Mouse (Mus musculus) gastrocnemius, adult 18-20 months (tissue): Measurements from ENCODE around the gene Fkbpl. TPM values are rescaled to one million over a fixed set of nuclear protein-coding genes. Genes with fewer than 3 reads are reported as not detected.

Source experiments
- DNase-seq: peaks from one replicate; pipeline ENCODE4 v3.0.0; 2021; ENCODE audit warnings: low spot score
- total RNA-seq, 2 experiments: library from RNA; stranded (reverse); gene quantifications; 2 replicates each; pipeline ENCODE4 v1.2.3; 2021

Gene Fkbpl
- total RNA-seq, 2 experiments from 2014 or later: 5.7 to 6.0 TPM

- DNase-seq: no peak
Observed at GRCm38 (mm10) chr17:34688889-34689288, 44.3 kb downstream of the Fkbpl start.

GRCm38 (mm10) chr17:34690458-34690857, 45.9 kb downstream of the Fkbpl start:
- DNase-seq: peak; percentile 74

- DNase-seq: peak; percentile 91
Observed at GRCm38 (mm10) chr17:34692906-34693305, 48.3 kb downstream of the Fkbpl start.

Other genes with a start within 250 kb of the Fkbpl start
- not detected for gene BC051142, start 245.9 kb upstream of the Fkbpl start, total RNA-seq
- not detected for gene Btnl4, start 167.4 kb upstream of the Fkbpl start, total RNA-seq
- gene Btnl6, start 127.4 kb upstream of the Fkbpl start, total RNA-seq: not detected
- 1 to 10 TPM; 8.0 to 8.9 TPM for gene Notch4, start 80.5 kb upstream of the Fkbpl start, total RNA-seq
- gene Gpsm3, start 55.0 kb upstream of the Fkbpl start, total RNA-seq: 1 to 10 TPM; 1.2 to 1.5 TPM
- gene Pbx2, start 53.5 kb upstream of the Fkbpl start, total RNA-seq: 10 to 100 TPM; 12.0 to 12.2 TPM
- gene Ager, start 46.9 kb upstream of the Fkbpl start, total RNA-seq: not detected
- gene Rnf5, start 41.1 kb upstream of the Fkbpl start, total RNA-seq: 10 to 100 TPM; 22.0 to 22.1 TPM
- 10 to 100 TPM; 81.6 to 87.7 TPM for gene Agpat1, start 40.5 kb upstream of the Fkbpl start, total RNA-seq
- gene Egfl8, start 28.8 kb upstream of the Fkbpl start, total RNA-seq: 1 to 10 TPM; 1.6 to 3.3 TPM
- 10 to 100 TPM; 36.0 to 38.3 TPM for gene Ppt2, start 16.3 kb upstream of the Fkbpl start, total RNA-seq
- under 1 TPM; 0.30 to 0.38 TPM for gene Prrt1, start 15.2 kb upstream of the Fkbpl start, total RNA-seq
- gene Atf6b, start 2.4 kb downstream of the Fkbpl start, total RNA-seq: 1 to 10 TPM; 5.9 to 7.9 TPM
- 10 to 100 TPM; 28.3 to 32.8 TPM for gene Tnxb, start 25.8 kb downstream of the Fkbpl start, total RNA-seq
- gene C4b, start 99.1 kb downstream of the Fkbpl start, total RNA-seq: 10 to 100 TPM in 1 of 2 experiments, 1 to 10 TPM in 1; 4.3 to 11.7 TPM
- gene Cyp21a1, start 159.8 kb downstream of the Fkbpl start, total RNA-seq: under 1 TPM in 1 of 2 experiments, not detected in 1; 0.21 TPM
- gene Stk19, start 192.2 kb downstream of the Fkbpl start, total RNA-seq: 1 to 10 TPM; 6.6 to 7.6 TPM
- 1 to 10 TPM; 8.3 to 8.8 TPM for gene Dxo, start 192.3 kb downstream of the Fkbpl start, total RNA-seq
- gene Skiv2l, start 205.4 kb downstream of the Fkbpl start, total RNA-seq: 10 to 100 TPM; 20.8 to 21.3 TPM
- 10 to 100 TPM in 1 of 2 experiments, 1 to 10 TPM in 1; 9.0 to 12.0 TPM for gene Nelfe, start 205.6 kb downstream of the Fkbpl start, total RNA-seq
- 1 to 10 TPM; 2.9 to 6.9 TPM for gene Cfb, start 217.8 kb downstream of the Fkbpl start, total RNA-seq
- 1 to 10 TPM; 5.9 to 6.9 TPM for gene Zbtb12, start 234.7 kb downstream of the Fkbpl start, total RNA-seq
- gene Gm20547, start 237.3 kb downstream of the Fkbpl start, total RNA-seq: not detected